Mouse (Mus musculus): ENCODE results near the gene Rpl34. TPM values are rescaled to one million over a fixed set of nuclear protein-coding genes. Genes with fewer than 3 reads are reported as not detected.

Gene Rpl34
- polyA plus RNA-seq, 1 experiment, result 1,328 TPM

GRCm38 (mm10) chr3:130677671-130678460 lies 52.3 kb downstream of the Rpl34 start:
- WGBS, result 94% methylated on average over 19 of the region's 19 CpGs

More at GRCm38 (mm10) chr3:130677671-130678460, 52.3 kb downstream of the Rpl34 start:
- Histone ChIP-seq H3K4me3 (ENCODE audit: extremely low read depth, insufficient read depth, insufficient read length) (no peak overlapping the region), H3K27me3 (ENCODE audit: control insufficient read depth, insufficient read depth, low read length) (no peaks in the 10 kb centered on the region), H3K4me1 (ENCODE audit: control insufficient read depth, insufficient read depth, insufficient read length) (no peaks in the 10 kb centered on the region), H3K36me3 (ENCODE audit: control insufficient read depth, insufficient read depth, low read length) (no peaks in the 10 kb centered on the region), H3K27ac (ENCODE audit: insufficient read depth, low read length) (no peak overlapping the region)
- TF ChIP-seq CTCF (IDR thresholded peaks at IDR 0.05; ENCODE audit: extremely low read depth, insufficient read depth, insufficient read length, insufficient replicate concordance) (no peak), POLR2A (IDR thresholded peaks at IDR 0.05; ENCODE audit: low read depth, low read length) (no peak)
- DNase-seq (ENCODE audit: low read depth in 1 of 2, low spot score in 2 of 2), result no peak

Other genes with a start within 250 kb of the Rpl34 start
- gene Etnppl, start 113.0 kb downstream of the Rpl34 start, polyA plus RNA-seq (2012; rRNA removed), result not detected in 2 replicates
- gene Ostc, start 21.0 kb downstream of the Rpl34 start, polyA plus RNA-seq (2012; rRNA removed), result 22.3 and 22.7 TPM in 2 replicates